Mouse (Mus musculus) liver, adult 2 months (tissue): ENCODE results near the gene Stxbp5l.

Source experiments
- CTCF ChIP-seq: fragments of 200-500 bp; IDR thresholded peaks from 2 replicates; pipeline ENCODE4 v1.5.1; 2011; ENCODE audit warnings: low read depth, low read length, control low read depth
- POLR2A ChIP-seq: fragments of 200-500 bp; IDR thresholded peaks from 2 replicates; pipeline ENCODE4 v1.6.1; 2011; ENCODE audit warnings: low read length, control low read depth; ENCODE audit not compliant: insufficient read depth; ENCODE audit errors: extremely low read depth

GRCm38 (mm10) chr16:37389964-37390363 is 5.2 kb upstream of the Stxbp5l start:
- TF ChIP-seq CTCF (no peak), POLR2A (no peak)
